In the genomic region with DNA sequence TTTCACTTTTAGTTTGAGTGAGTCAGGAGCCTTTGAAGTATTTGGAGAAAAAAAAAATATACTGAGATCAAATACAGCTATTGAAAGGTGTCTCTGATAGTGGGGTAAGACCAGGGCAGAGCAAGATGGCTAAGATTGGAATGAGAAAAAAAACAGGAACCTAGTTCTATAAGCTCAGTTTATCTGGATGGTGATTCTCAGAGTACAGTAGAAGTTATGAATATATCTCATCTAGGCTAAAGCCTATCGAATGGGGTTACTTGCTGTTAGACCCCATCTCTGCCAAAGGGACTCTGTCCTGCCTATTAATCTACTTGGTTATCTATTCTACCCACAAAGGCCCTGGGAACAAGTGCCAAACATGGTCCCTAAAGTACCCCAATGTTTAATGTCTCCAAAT, we compare ENCODE assay signal across 26 mouse cellular contexts.
"Had no signal": no experiment of that assay in that cellular context is flagged by ENCODE, and none has a peak within 500 bp of the region (broad histone marks: within the 10 kb centered on the region; RNA-seq: fewer than 3 reads in every experiment).

No protein-coding gene starts in this region.

- H3K9me3 ChIP-seq: embryonic facial prominence, embryonic 10.5 days; embryonic facial prominence, embryonic 12.5 days; embryonic facial prominence, embryonic 13.5 days; embryonic facial prominence, embryonic 15.5 days; forebrain, embryonic 10.5 days; forebrain, embryonic 12.5 days; forebrain, embryonic 13.5 days; forebrain, embryonic 15.5 days had no signal

- H3K4me1 ChIP-seq: embryonic facial prominence, embryonic 12.5 days; forebrain, embryonic 12.5 days; forebrain, embryonic 13.5 days; forebrain, embryonic 15.5 days had no signal

- H3K27ac ChIP-seq: embryonic facial prominence, embryonic 10.5 days; embryonic facial prominence, embryonic 12.5 days; embryonic facial prominence, embryonic 13.5 days; embryonic facial prominence, embryonic 15.5 days; forebrain, embryonic 10.5 days; forebrain, embryonic 12.5 days; forebrain, embryonic 13.5 days; forebrain, embryonic 15.5 days; gastrocnemius, adult 2 months; heart, adult 2 months had no signal

- ATAC-seq: forebrain, embryonic 13.5 days; forebrain, embryonic 14.5 days; forebrain, embryonic 15.5 days; forebrain, embryonic 16.5 days; forebrain, postnatal 0 days had no signal

- H3K36me3 ChIP-seq: embryonic facial prominence, embryonic 10.5 days; embryonic facial prominence, embryonic 12.5 days; embryonic facial prominence, embryonic 13.5 days; embryonic facial prominence, embryonic 15.5 days; forebrain, embryonic 10.5 days; forebrain, embryonic 12.5 days; forebrain, embryonic 15.5 days had no signal

- H3K9ac ChIP-seq: embryonic facial prominence, embryonic 12.5 days; embryonic facial prominence, embryonic 13.5 days; embryonic facial prominence, embryonic 15.5 days; forebrain, embryonic 12.5 days; forebrain, embryonic 13.5 days; forebrain, embryonic 15.5 days; forebrain, postnatal 0 days had no signal

- H3K4me3 ChIP-seq: embryonic facial prominence, embryonic 10.5 days; embryonic facial prominence, embryonic 12.5 days; embryonic facial prominence, embryonic 13.5 days; embryonic facial prominence, embryonic 15.5 days; erythroblast, embryonic 14.5 days; forebrain, embryonic 10.5 days; forebrain, embryonic 12.5 days; forebrain, embryonic 13.5 days; forebrain, embryonic 15.5 days; gastrocnemius, adult 2 months; heart, adult 2 months had no signal

- H3K27me3 ChIP-seq: embryonic facial prominence, embryonic 12.5 days; embryonic facial prominence, embryonic 13.5 days; embryonic facial prominence, embryonic 15.5 days; forebrain, embryonic 12.5 days; forebrain, embryonic 13.5 days; forebrain, embryonic 15.5 days had no signal

- DNase-seq: cerebellum, adult 9-11 months; cerebellum, postnatal 10 days; cerebellum, postnatal 14 days; cerebellum, postnatal 25 days; cerebellum, postnatal 36 days; embryo, embryonic 11 days; forebrain, postnatal 0 days; gastrocnemius, adult 2 months; gastrocnemius, postnatal 10 days; gastrocnemius, postnatal 14 days; gastrocnemius, postnatal 25 days; gastrocnemius, postnatal 36 days; heart, adult 11 months; heart, adult 18-20 months; heart, adult 2 months had no signal
